In the genomic region with DNA sequence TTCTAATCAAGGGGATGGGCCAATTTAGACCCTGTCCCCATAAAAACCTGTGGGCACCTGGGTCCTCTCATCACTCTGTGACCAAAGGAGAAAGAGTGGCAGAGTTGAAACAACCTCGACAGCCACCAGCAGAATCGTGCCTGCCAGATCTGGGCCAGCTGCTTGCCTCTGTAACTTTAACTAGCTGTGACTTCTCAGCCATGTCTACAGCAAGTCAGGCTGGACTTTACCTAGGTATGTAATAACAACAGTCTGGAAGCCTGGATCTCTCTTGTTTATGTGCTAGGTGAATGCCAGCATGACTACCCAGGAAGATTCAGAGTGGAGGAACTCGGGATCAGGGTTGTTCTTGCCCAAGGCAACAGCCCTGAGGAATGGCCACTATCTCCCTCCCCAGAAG, we compare ENCODE assay signal across 26 mouse cellular contexts. TPM values are rescaled to one million over a fixed set of nuclear protein-coding genes. Genes with fewer than 3 reads are reported as not detected.
"Had no signal": no experiment of that assay in that cellular context is flagged by ENCODE, and none has a peak within 500 bp of the region (broad histone marks: within the 10 kb centered on the region; RNA-seq: fewer than 3 reads in every experiment).

No protein-coding gene starts in this region.

- H3K27ac ChIP-seq: gastrocnemius, adult 2 months; heart, adult 2 months; heart, embryonic 13.5 days; heart, embryonic 15.5 days; hindbrain, embryonic 10.5 days; hindbrain, embryonic 12.5 days; hindbrain, embryonic 14.5 days; intestine, embryonic 15.5 days; limb, embryonic 13.5 days; limb, embryonic 15.5 days; liver, embryonic 12.5 days; liver, embryonic 14.5 days had no signal

- H3K4me2 ChIP-seq: heart, embryonic 11.5 days; heart, embryonic 13.5 days; heart, embryonic 15.5 days; hindbrain, embryonic 12.5 days; hindbrain, embryonic 14.5 days; intestine, embryonic 15.5 days; limb, embryonic 13.5 days; limb, embryonic 15.5 days; liver, embryonic 12.5 days had no signal

- H3K9me3 ChIP-seq: heart, embryonic 13.5 days; heart, embryonic 15.5 days; hindbrain, embryonic 10.5 days; hindbrain, embryonic 12.5 days; intestine, embryonic 15.5 days; limb, embryonic 13.5 days; limb, embryonic 15.5 days; liver, embryonic 12.5 days had no signal

- H3K4me3 ChIP-seq: gastrocnemius, adult 2 months; heart, adult 2 months; heart, embryonic 13.5 days; heart, embryonic 15.5 days; hindbrain, embryonic 10.5 days; hindbrain, embryonic 12.5 days; intestine, embryonic 15.5 days; limb, embryonic 13.5 days; limb, embryonic 15.5 days; liver, embryonic 12.5 days had no signal

- H3K9ac ChIP-seq: heart, embryonic 13.5 days; heart, embryonic 15.5 days; hindbrain, embryonic 12.5 days; hindbrain, embryonic 14.5 days; intestine, embryonic 15.5 days; limb, embryonic 13.5 days; limb, embryonic 15.5 days; liver, embryonic 12.5 days; liver, embryonic 14.5 days had no signal

- H3K27me3 ChIP-seq: heart, embryonic 13.5 days; heart, embryonic 15.5 days; hindbrain, embryonic 12.5 days; intestine, embryonic 15.5 days; limb, embryonic 13.5 days; limb, embryonic 15.5 days; liver, embryonic 12.5 days had no signal

- H3K4me1 ChIP-seq: hindbrain, embryonic 10.5 days; hindbrain, embryonic 12.5 days; intestine, embryonic 15.5 days; limb, embryonic 13.5 days; limb, embryonic 15.5 days; liver, embryonic 12.5 days had no signal

- DNase-seq: gastrocnemius, adult 2 months; gastrocnemius, postnatal 10 days; gastrocnemius, postnatal 25 days; heart, adult 2 months; heart, postnatal 4 days; layer of hippocampus, adult 9-11 months; layer of hippocampus, postnatal 36 days; left cerebral cortex, postnatal 4 days had no signal

- ATAC-seq: forebrain, embryonic 16.5 days; hindbrain, embryonic 16.5 days; inflammation-experienced regulatory T-cells, adult 6 months; intestine, embryonic 15.5 days; intestine, postnatal 0 days; liver, embryonic 12.5 days had no signal

- H3K36me3 ChIP-seq: heart, embryonic 15.5 days; hindbrain, embryonic 10.5 days; hindbrain, embryonic 12.5 days; intestine, embryonic 15.5 days; limb, embryonic 13.5 days; limb, embryonic 15.5 days; liver, embryonic 12.5 days had no signal

RNA-seq across cellular contexts. Expression of a gene that starts 32.1 kb away (rescaled TPM):
- total RNA-seq: gastrocnemius, postnatal 10 days; layer of hippocampus, adult 18-20 months; layer of hippocampus, postnatal 14 days had no signal
- polyA plus RNA-seq: heart, postnatal 0 days; hindbrain, embryonic 10.5 days; hindbrain, embryonic 12.5 days had no signal
